Mouse (Mus musculus) brain, embryonic 14.5 days (tissue): ENCODE measurements around the gene Tmem39b. TPM values are rescaled to one million over a fixed set of nuclear protein-coding genes. Genes with fewer than 3 reads are reported as not detected.
"Not testable (repeated sequence)": the region's sequence is repeated elsewhere in the genome, so short reads cannot be mapped to it uniquely, and the experiment has no call there.

Experiments
- DNase-seq: peaks from one replicate; pipeline ENCODE4 v3.0.0-alpha.2; 2011; ENCODE audit warnings: low read depth
- CTCF ChIP-seq: fragments of 200-500 bp; IDR thresholded peaks from 2 replicates; pipeline ENCODE4 v1.5.1; 2012; ENCODE audit warnings: inconsistent platforms, mild to moderate bottlenecking, moderate library complexity, borderline replicate concordance; ENCODE audit not compliant: insufficient read depth, insufficient read length; ENCODE audit errors: extremely low read depth
- POLR2A ChIP-seq: fragments of 200-500 bp; IDR thresholded peaks from 2 replicates; pipeline ENCODE4 v1.6.1; 2012; ENCODE audit warnings: mild to moderate bottlenecking, inconsistent platforms, borderline replicate concordance; ENCODE audit not compliant: poor library complexity, insufficient read depth, insufficient read length, severe bottlenecking; ENCODE audit errors: extremely low read depth
- polyA plus RNA-seq: library from polyadenylated mRNA; depleted of rRNA; stranded (reverse); fragments of >200 nt; gene quantifications from 2 replicates; pipeline ENCODE4 v1.2.3, GENCODE M21; 2012; rRNA removed

Tmem39b gene
- 63.6 and 81.2 TPM in 2 replicates for polyA plus RNA-seq

GRCm38 (mm10) chr4:129696158-129696985 is at the start of gene Tmem39b:
Gene Tmem39b (minus strand): TSS chr4:129696838.
- TF ChIP-seq CTCF (no peak), POLR2A (peak; percentile 64)
- DNase-seq: peak; percentile 99

GRCm38 (mm10) chr4:129746106-129746505 is 49.5 kb upstream of the Tmem39b start:
- no peak for DNase-seq
- TF ChIP-seq CTCF (no peak), POLR2A (no peak)

GRCm38 (mm10) chr4:129743494-129743893 is 46.9 kb upstream of the Tmem39b start:
- no peak for TF ChIP-seq POLR2A
- no peak for TF ChIP-seq CTCF
- DNase-seq: peak; percentile 20

- DNase-seq: no peak
- TF ChIP-seq POLR2A (no peak), CTCF (no peak)
These were observed 46.4 kb upstream of the Tmem39b start for GRCm38 (mm10) chr4:129743010-129743390.

GRCm38 (mm10) chr4:129742232-129743009 is 45.8 kb upstream of the Tmem39b start, which contains the start of gene Khdrbs1:
Gene Khdrbs1 (minus strand): TSS chr4:129742303.
- peak; percentile 81 for TF ChIP-seq POLR2A
- no peak for TF ChIP-seq CTCF
- DNase-seq: peak; percentile 99

- TF ChIP-seq CTCF (no peak), POLR2A (no peak)
- DNase-seq: no peak
These were observed 45.3 kb upstream of the Tmem39b start for GRCm38 (mm10) chr4:129741974-129742231.

GRCm38 (mm10) chr4:129741251-129741973 is 44.8 kb upstream of the Tmem39b start:
- TF ChIP-seq POLR2A (no peak), CTCF (no peak)
- DNase-seq: peak; percentile 64

GRCm38 (mm10) chr4:129739111-129739645 is 42.5 kb upstream of the Tmem39b start:
- TF ChIP-seq CTCF (no peak), POLR2A (no peak)
- no peak for DNase-seq

GRCm38 (mm10) chr4:129736173-129736572 is 39.5 kb upstream of the Tmem39b start:
- TF ChIP-seq POLR2A: no peak
- no peak for TF ChIP-seq CTCF
- no peak for DNase-seq

GRCm38 (mm10) chr4:129735485-129735884 is 38.8 kb upstream of the Tmem39b start:
- not testable (repeated sequence) for DNase-seq

GRCm38 (mm10) chr4:129731423-129731822 is 34.8 kb upstream of the Tmem39b start:
- no peak for DNase-seq
- TF ChIP-seq CTCF (no peak), POLR2A (no peak)
